Mouse (Mus musculus): ENCODE results near the gene Msln.

GRCm38 (mm10) chr17:25802825-25803517 lies 48.8 kb upstream of the Msln start:
- TF ChIP-seq EP300 (IDR thresholded peaks at IDR 0.05; ENCODE audit: insufficient read depth, low read depth, low read length) (no peak), CTCF (IDR thresholded peaks at IDR 0.05; ENCODE audit: low read depth, low read length) (no peak), POLR2A (IDR thresholded peaks at IDR 0.05; ENCODE audit: insufficient read depth, low read length) (no peak)
